Mouse (Mus musculus) urinary bladder, adult 2 months (tissue): ENCODE results near the gene Dgkg. TPM values are rescaled to one million over a fixed set of nuclear protein-coding genes. Genes with fewer than 3 reads are reported as not detected.

Experiments used
- DNase-seq: peaks from one replicate; pipeline ENCODE4 v3.0.0; 2022; ENCODE audit warnings: low spot score
- polyA plus RNA-seq: library from polyadenylated mRNA; depleted of rRNA; stranded (reverse); fragments of >200 nt; gene quantifications from 2 replicates; pipeline ENCODE4 v1.2.3, GENCODE M21; 2012

Dgkg gene
- polyA plus RNA-seq, 1 experiment, result 0.52 TPM

- no peak for DNase-seq
These were observed 60.6 kb downstream of the Dgkg start for GRCm38 (mm10) chr16:22596394-22596793.

GRCm38 (mm10) chr16:22593907-22594306, 63.1 kb downstream of the Dgkg start:
- no peak for DNase-seq

GRCm38 (mm10) chr16:22589619-22590018, 67.4 kb downstream of the Dgkg start:
- DNase-seq, result no peak

DNA sequence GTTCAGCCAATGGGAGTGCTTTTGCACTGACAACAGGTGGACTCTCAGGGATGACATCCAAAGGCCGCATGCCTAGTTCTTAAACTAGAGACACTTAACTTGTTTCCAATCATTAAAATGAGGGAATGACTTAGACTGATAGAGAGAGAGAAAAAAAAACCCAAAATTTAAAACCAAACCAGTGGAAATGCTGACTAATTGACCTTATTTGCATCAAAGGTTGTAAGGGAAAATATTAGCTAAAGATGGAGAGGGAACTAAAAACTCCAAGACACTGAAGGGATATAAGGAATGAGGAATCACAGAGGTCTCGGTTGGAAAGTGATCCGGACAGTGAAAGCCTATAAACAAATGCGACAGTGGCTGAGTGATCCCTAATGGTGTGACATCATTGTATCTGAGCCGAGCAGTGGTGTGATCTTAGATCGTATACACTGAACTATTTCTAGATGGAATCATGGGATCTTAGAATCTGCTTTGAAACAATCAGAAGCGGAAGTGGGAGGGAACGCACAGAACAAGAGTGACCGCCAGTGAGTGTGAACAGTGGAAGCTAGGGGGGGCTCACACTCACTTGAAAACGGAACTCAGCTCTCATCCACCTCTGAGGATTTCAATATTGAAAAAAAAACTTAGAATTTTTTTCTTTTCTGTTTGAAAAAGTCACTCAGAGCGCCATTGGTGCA, 70.7 kb downstream of the Dgkg start:
- DNase-seq, result no peak

- DNase-seq, result no peak
These were observed 71.5 kb downstream of the Dgkg start for GRCm38 (mm10) chr16:22585523-22585922.

- no peak for DNase-seq
These were observed 73.6 kb downstream of the Dgkg start for GRCm38 (mm10) chr16:22583401-22583800.

GRCm38 (mm10) chr16:22582173-22582929, 74.7 kb downstream of the Dgkg start:
- no peak for DNase-seq

DNA sequence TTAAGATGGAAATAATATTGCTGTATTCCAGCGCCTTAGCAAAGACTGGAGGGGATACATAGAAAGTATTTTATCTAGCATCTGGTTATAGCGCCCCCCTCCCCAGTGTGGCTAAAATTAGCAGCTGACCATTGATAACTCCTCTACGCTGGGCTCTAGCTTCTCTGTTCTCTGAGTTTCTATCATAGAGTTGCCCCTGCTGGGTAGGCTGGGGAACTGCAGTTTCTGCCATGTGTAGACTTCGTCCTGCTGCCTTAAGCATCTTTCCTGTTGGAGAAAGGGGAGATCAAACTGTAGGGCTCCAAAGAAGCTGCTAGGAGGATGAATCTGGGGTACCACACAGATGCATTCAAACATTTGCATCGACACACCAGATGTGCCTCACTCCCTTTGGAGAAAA, 76.9 kb downstream of the Dgkg start:
- no peak for DNase-seq

DNA sequence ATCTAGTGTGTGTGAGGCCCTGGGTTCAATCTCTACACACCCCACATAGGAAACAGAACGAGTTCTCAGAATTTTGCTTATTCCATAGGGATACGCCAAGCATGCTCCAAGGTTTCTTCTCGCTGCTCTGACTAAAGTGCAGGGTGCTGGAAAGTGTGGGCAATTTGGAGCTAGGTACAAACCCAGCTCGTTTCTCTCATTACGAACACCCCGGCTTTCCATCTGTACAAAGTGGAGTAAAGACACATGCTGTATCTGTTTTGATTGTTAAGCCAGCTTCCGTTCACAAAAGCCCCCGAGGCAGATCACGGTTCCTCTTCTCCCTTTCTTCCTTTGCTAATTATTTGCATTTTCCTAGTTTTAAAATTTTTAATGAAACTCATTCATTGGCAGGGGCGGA, 78.1 kb downstream of the Dgkg start:
- no peak for DNase-seq

DNA sequence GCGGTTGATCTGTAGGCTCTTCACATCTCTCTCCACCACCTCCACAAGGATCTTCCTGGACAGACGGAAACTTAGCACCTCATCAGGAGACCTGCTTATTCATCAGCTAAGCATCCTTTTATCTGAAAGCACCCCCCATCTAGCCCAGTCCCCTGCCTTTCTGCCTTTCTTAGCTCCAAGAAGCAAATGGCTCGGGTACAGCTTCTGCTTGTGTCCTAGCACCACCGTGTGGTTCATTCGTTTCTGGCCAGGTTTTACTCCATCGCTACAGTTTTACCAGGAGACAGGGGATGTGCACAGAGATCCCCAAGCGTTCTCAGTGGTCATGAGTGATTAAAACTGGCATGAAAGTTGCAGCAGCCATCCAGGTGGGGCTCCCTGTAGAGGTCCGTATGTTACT, 79.4 kb downstream of the Dgkg start:
- DNase-seq, result no peak

DNA sequence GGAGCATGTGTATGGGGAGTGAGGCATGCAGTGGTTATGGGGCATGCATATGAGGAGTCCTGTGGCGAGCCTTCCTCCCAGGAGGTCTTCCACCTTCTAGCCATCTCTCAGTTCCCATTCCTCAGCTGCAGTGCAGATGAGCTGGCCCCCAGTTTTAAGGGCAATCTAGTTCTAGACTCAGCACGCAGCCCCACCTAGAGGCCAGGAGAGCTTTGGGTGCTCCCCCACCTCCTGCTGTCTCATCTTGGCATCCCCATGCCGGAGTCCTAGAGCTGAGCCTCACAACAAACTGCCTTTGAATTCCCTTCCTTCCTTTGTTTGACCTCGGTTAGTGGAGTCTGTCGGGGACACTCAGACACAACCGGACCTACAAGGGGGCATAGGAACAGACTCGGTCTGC, 82.9 kb downstream of the Dgkg start:
- DNase-seq, result no peak

DNA sequence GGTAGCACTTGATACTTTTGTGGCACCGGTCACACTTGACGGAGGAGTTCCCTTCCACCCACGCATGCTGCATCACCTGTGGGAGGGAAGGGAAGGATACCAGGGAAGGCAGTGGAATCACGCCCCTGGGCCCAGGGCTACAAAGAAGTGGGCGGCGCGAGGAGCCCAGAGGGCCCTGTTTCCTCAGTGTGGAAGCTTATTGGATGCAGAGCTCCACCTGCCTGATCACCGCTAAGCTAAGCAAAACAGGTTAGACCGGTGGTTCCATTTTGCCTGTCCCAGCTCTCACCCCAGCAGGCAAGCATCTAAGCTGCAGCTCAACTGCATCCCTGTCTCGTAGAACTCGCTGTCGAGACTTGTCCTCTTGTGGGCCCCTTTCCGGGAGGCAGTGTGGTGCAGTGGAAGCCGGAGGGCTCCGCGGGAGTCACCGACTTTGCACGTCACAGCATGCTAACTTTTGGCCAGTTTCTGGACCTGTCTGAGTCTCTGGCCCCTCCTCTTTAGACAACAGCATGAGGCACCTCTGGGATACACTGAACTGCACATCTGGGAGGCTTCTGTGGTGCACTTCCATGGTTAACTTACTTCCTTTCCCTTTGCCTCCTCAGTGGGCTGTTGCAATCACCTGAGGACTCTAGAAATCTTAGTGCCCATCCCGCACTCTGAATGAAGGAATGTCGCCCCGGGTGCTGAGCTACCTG, 84.2 kb downstream of the Dgkg start:
- DNase-seq, result no peak

GRCm38 (mm10) chr16:22564907-22565272, 92.1 kb downstream of the Dgkg start:
- DNase-seq, result no peak

GRCm38 (mm10) chr16:22564259-22564906, 92.6 kb downstream of the Dgkg start:
- peak; percentile 45 for DNase-seq

DNA sequence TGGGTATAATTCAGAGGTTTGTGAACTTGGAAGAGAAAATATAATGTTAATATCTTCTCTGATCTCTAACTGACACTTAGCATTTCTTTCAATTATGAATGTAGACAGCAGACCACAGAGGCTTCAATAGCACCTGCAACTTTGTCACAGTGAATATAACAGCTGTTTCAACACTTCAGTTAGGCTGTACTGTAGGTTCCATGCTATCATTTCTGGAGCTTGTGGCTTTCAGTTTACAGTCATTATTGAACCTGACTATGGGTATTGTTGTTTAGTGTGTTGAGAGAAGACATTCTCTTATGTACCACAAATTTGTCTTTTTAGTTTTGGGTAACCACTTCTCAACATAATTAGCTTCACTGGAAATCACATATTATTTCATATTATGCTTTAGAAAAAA, 93.4 kb downstream of the Dgkg start:
- no peak for DNase-seq

GRCm38 (mm10) chr16:22554996-22555395, 102.0 kb downstream of the Dgkg start:
- DNase-seq, result no peak

GRCm38 (mm10) chr16:22552351-22552750, 104.7 kb downstream of the Dgkg start:
- DNase-seq, result no peak

GRCm38 (mm10) chr16:22551231-22552000, 105.6 kb downstream of the Dgkg start:
- no peak for DNase-seq

DNA sequence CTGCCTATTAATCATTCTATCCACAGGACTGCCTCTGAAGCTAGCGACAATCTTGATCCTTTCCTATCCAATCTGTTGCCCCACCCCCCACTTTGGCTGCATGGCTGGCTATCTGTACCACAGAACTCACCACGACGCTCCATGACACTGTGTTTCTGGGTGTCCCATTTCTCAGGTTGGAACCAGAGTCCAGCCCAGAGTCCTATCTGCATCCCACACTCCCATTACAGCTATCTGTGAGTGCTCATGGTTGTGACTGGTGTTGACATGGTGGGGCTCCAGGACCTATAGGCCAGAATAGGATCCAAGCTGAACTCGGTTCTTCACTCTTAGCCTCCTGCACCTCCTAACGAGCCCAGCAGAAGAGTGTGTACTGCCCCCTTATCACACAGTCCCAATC, 107.7 kb downstream of the Dgkg start:
- DNase-seq, result no peak

GRCm38 (mm10) chr16:22548167-22549080, 108.6 kb downstream of the Dgkg start:
- peak; percentile 68 for DNase-seq

GRCm38 (mm10) chr16:22547741-22548140, 109.3 kb downstream of the Dgkg start:
- DNase-seq, result no peak
